Mouse (Mus musculus): ENCODE data around the gene Lrch1. TPM values are rescaled to one million over a fixed set of nuclear protein-coding genes. Genes with fewer than 3 reads are reported as not detected.

Gene Lrch1
- polyA plus RNA-seq, 1 experiment from 2014 or later: 14.8 TPM

GRCm38 (mm10) chr14:74919132-74919531 is 28.5 kb downstream of the Lrch1 start:
- no peak overlapping the region for H3K9ac ChIP-seq (replicated peaks)
- ATAC-seq (ENCODE audit: insufficient number of reproducible peaks, insufficient read depth, low FRiP score, low TSS enrichment, low read depth): no peak
- H3K27me3 ChIP-seq: no peaks in the 10 kb centered on the region
- 0 out of 2 replicates have a peak, but pooled peaks cover 3% of the 10 kb centered on the region for H3K36me3 ChIP-seq
- no peak overlapping the region for H3K4me3 ChIP-seq (replicated peaks)
- H3K4me2 ChIP-seq: no peak overlapping the region
- H3K4me1 ChIP-seq (replicated peaks): peaks cover 32% of the 10 kb centered on the region
- 76% methylated on average over 7 of the region's 7 CpGs for WGBS
- H3K27ac ChIP-seq: no peak overlapping the region
- no peaks in the 10 kb centered on the region for H3K9me3 ChIP-seq

- H3K9ac ChIP-seq (replicated peaks): no peak overlapping the region
- WGBS: 89% methylated on average over 5 of the region's 5 CpGs
- 0 out of 2 replicates have a peak, but pooled peaks cover 3% of the 10 kb centered on the region for H3K36me3 ChIP-seq
- H3K27me3 ChIP-seq: no peaks in the 10 kb centered on the region
- no peak overlapping the region for H3K27ac ChIP-seq
- ATAC-seq (ENCODE audit: insufficient number of reproducible peaks, insufficient read depth, low FRiP score, low TSS enrichment, low read depth): no peak
- H3K4me3 ChIP-seq (replicated peaks): no peak overlapping the region
- no peak overlapping the region for H3K4me2 ChIP-seq
- H3K4me1 ChIP-seq (replicated peaks): peaks cover 34% of the 10 kb centered on the region
- H3K9me3 ChIP-seq: no peaks in the 10 kb centered on the region
Observed at GRCm38 (mm10) chr14:74918521-74919103, 29.1 kb downstream of the Lrch1 start.

GRCm38 (mm10) chr14:74917504-74918124 is 30.1 kb downstream of the Lrch1 start:
- no peak for ATAC-seq (ENCODE audit: insufficient number of reproducible peaks, insufficient read depth, low FRiP score, low TSS enrichment, low read depth)
- no peak overlapping the region for H3K4me2 ChIP-seq
- 0 out of 2 replicates have a peak, but pooled peaks cover 3% of the 10 kb centered on the region for H3K36me3 ChIP-seq
- H3K4me1 ChIP-seq (replicated peaks): peaks cover 38% of the 10 kb centered on the region
- H3K9me3 ChIP-seq: no peaks in the 10 kb centered on the region
- H3K27ac ChIP-seq: no peak overlapping the region
- H3K27me3 ChIP-seq: no peaks in the 10 kb centered on the region
- H3K9ac ChIP-seq (replicated peaks): no peak overlapping the region
- 76% methylated on average over 5 of the region's 5 CpGs for WGBS
- H3K4me3 ChIP-seq (replicated peaks): no peak overlapping the region

- Histone ChIP-seq H3K4me2 (no peak overlapping the region), H3K9me3 (no peaks in the 10 kb centered on the region), H3K4me3 (replicated peaks) (no peak overlapping the region), H3K36me3 (0 out of 2 replicates have a peak, but pooled peaks cover 3% of the 10 kb centered on the region), H3K27me3 (no peaks in the 10 kb centered on the region), H3K4me1 (replicated peaks) (peaks cover 38% of the 10 kb centered on the region), H3K27ac (no peak overlapping the region), H3K9ac (replicated peaks) (no peak overlapping the region)
- 82% methylated on average over 4 of the region's 4 CpGs for WGBS
- no peak for ATAC-seq (ENCODE audit: insufficient number of reproducible peaks, insufficient read depth, low FRiP score, low TSS enrichment, low read depth)
Observed at GRCm38 (mm10) chr14:74916691-74917090, 31.0 kb downstream of the Lrch1 start.

- Histone ChIP-seq H3K4me1 (replicated peaks) (peaks cover 38% of the 10 kb centered on the region), H3K9me3 (no peaks in the 10 kb centered on the region), H3K9ac (replicated peaks) (no peak overlapping the region), H3K4me3 (replicated peaks) (no peak overlapping the region), H3K4me2 (peak overlapping the region; percentile 13), H3K27me3 (no peaks in the 10 kb centered on the region), H3K27ac (no peak overlapping the region), H3K36me3 (0 out of 2 replicates have a peak, but pooled peaks cover 3% of the 10 kb centered on the region)
- WGBS: 30% methylated on average over 8 of the region's 8 CpGs
- ATAC-seq (ENCODE audit: insufficient number of reproducible peaks, insufficient read depth, low FRiP score, low TSS enrichment, low read depth): no peak
Observed at GRCm38 (mm10) chr14:74916075-74916474, 31.6 kb downstream of the Lrch1 start.

- Histone ChIP-seq H3K4me1 (replicated peaks) (peaks cover 38% of the 10 kb centered on the region), H3K9me3 (no peaks in the 10 kb centered on the region), H3K4me3 (replicated peaks) (no peak overlapping the region), H3K27me3 (no peaks in the 10 kb centered on the region), H3K27ac (no peak overlapping the region), H3K9ac (replicated peaks) (no peak overlapping the region), H3K36me3 (0 out of 2 replicates have a peak, but pooled peaks cover 3% of the 10 kb centered on the region), H3K4me2 (peak overlapping the region; percentile 13; the same call in 1 of the 2 replicates)
- no peak for ATAC-seq (ENCODE audit: insufficient number of reproducible peaks, insufficient read depth, low FRiP score, low TSS enrichment, low read depth)
- WGBS: 22% methylated on average over 2 of the region's 2 CpGs
Observed at GRCm38 (mm10) chr14:74915658-74916057, 32.0 kb downstream of the Lrch1 start.

- ATAC-seq (ENCODE audit: insufficient number of reproducible peaks, insufficient read depth, low FRiP score, low TSS enrichment, low read depth): no peak
- H3K9me3 ChIP-seq: no peaks in the 10 kb centered on the region
- H3K4me3 ChIP-seq (replicated peaks): no peak overlapping the region
- H3K4me2 ChIP-seq: no peak overlapping the region
- 78% methylated on average over 9 of the region's 9 CpGs for WGBS
- H3K4me1 ChIP-seq (replicated peaks): peaks cover 42% of the 10 kb centered on the region
- H3K27me3 ChIP-seq: no peaks in the 10 kb centered on the region
- H3K27ac ChIP-seq: no peak overlapping the region
- 0 out of 2 replicates have a peak, but pooled peaks cover 1% of the 10 kb centered on the region for H3K36me3 ChIP-seq
- H3K9ac ChIP-seq (replicated peaks): no peak overlapping the region
Observed at GRCm38 (mm10) chr14:74915025-74915424, 32.7 kb downstream of the Lrch1 start.

- 78% methylated on average over 20 of the region's 20 CpGs for WGBS
- H3K27ac ChIP-seq: no peak overlapping the region
Observed at GRCm38 (mm10) chr14:74913381-74914230, 34.1 kb downstream of the Lrch1 start.

GRCm38 (mm10) chr14:74910363-74910762 is 37.3 kb downstream of the Lrch1 start:
- ATAC-seq (ENCODE audit: insufficient number of reproducible peaks, insufficient read depth, low FRiP score, low TSS enrichment, low read depth): no peak
- WGBS: 50% methylated on average over 5 of the region's 5 CpGs
- peaks cover 25% of the 10 kb centered on the region for H3K4me1 ChIP-seq (replicated peaks)
- H3K27me3 ChIP-seq: no peaks in the 10 kb centered on the region
- H3K4me2 ChIP-seq: no peak overlapping the region
- H3K9ac ChIP-seq (replicated peaks): no peak overlapping the region
- H3K4me3 ChIP-seq (replicated peaks): no peak overlapping the region
- H3K36me3 ChIP-seq: no peaks in the 10 kb centered on the region
- no peak overlapping the region for H3K27ac ChIP-seq
- H3K9me3 ChIP-seq: no peaks in the 10 kb centered on the region

More at GRCm38 (mm10) chr14:74913381-74914230, 34.1 kb downstream of the Lrch1 start:
- Histone ChIP-seq H3K36me3 (no peaks in the 10 kb centered on the region), H3K4me3 (replicated peaks) (no peak overlapping the region), H3K4me2 (no peak overlapping the region), H3K9ac (replicated peaks) (no peak overlapping the region), H3K4me1 (replicated peaks) (peaks cover 42% of the 10 kb centered on the region), H3K9me3 (no peaks in the 10 kb centered on the region), H3K27me3 (no peaks in the 10 kb centered on the region)
- no peak for ATAC-seq (ENCODE audit: insufficient number of reproducible peaks, insufficient read depth, low FRiP score, low TSS enrichment, low read depth)

GRCm38 (mm10) chr14:74909021-74909420 is 38.7 kb downstream of the Lrch1 start:
- 74% methylated on average over 8 of the region's 8 CpGs for WGBS

GRCm38 (mm10) chr14:74908250-74908649 is 39.4 kb downstream of the Lrch1 start:
- 89% methylated on average over 6 of the region's 6 CpGs for WGBS
- Histone ChIP-seq H3K36me3 (no peaks in the 10 kb centered on the region), H3K9me3 (no peaks in the 10 kb centered on the region), H3K27me3 (no peaks in the 10 kb centered on the region), H3K27ac (no peak overlapping the region), H3K4me1 (replicated peaks) (peaks cover 5% of the 10 kb centered on the region), H3K4me3 (replicated peaks) (no peak overlapping the region), H3K4me2 (no peak overlapping the region), H3K9ac (replicated peaks) (no peak overlapping the region)
- ATAC-seq (ENCODE audit: insufficient number of reproducible peaks, insufficient read depth, low FRiP score, low TSS enrichment, low read depth): no peak

More at GRCm38 (mm10) chr14:74909021-74909420, 38.7 kb downstream of the Lrch1 start:
- H3K9me3 ChIP-seq: no peaks in the 10 kb centered on the region
- ATAC-seq (ENCODE audit: insufficient number of reproducible peaks, insufficient read depth, low FRiP score, low TSS enrichment, low read depth): peak; percentile 13; the same call in 1 of the 2 replicates
- peaks cover 11% of the 10 kb centered on the region for H3K4me1 ChIP-seq (replicated peaks)
- no peak overlapping the region for H3K4me3 ChIP-seq (replicated peaks)
- no peak overlapping the region for H3K4me2 ChIP-seq
- no peak overlapping the region for H3K27ac ChIP-seq
- no peak overlapping the region for H3K9ac ChIP-seq (replicated peaks)
- no peaks in the 10 kb centered on the region for H3K36me3 ChIP-seq
- no peaks in the 10 kb centered on the region for H3K27me3 ChIP-seq

All from limb, embryonic 12.5 days (tissue).